Mouse (Mus musculus) retina, embryonic 14.5 days (tissue): ENCODE measurements around the gene Otub2.

Experiments used
- DNase-seq: peaks from one replicate; pipeline ENCODE4 v3.0.0-alpha.2; 2015; ENCODE audit warnings: low spot score

Gene Otub2

DNA sequence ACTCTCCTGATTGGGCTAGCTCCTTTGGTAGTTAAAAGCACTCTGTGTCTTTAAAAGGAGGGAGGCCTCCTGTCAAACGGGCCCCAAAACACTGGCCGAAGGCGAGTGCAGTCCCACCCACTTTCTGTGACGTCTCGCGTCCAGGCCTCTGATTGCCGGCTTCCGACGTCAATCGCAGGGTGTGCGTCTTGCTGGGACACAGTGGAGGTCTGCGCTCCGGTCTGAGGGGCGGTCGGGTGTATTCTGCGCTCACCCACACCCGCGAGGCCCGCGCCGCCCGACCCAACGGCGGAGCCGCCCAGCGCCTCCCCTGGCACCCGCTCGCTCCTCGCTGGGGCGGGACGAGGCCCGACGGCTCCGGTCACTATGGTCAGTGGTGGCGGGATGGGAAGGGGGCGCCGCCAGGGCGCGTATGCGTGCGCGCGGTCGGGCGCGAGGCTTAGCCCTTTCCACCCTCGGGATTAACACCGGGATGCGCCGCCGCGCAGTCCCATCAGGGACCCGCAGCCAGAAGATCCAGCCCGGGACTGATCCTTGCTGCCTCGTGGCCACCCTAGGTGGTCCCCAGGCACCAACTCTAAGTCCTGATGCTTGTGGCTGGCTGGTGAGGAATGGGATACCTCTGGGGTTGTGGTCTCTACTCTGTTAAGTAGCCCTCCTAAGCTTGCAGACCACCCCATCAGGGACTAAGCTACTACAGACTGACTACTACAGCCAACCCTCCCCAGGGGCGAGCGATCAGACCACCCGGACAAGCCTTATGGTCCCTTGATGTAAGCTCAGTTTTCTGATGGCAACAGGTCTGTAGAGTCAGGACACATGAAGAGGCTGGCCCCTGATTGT lies at the start of gene Otub2:
TSS of gene Otub2 (plus strand) at position 178 of the 843 bp plus-strand sequence.
- DNase-seq = peak; percentile 96

DNA sequence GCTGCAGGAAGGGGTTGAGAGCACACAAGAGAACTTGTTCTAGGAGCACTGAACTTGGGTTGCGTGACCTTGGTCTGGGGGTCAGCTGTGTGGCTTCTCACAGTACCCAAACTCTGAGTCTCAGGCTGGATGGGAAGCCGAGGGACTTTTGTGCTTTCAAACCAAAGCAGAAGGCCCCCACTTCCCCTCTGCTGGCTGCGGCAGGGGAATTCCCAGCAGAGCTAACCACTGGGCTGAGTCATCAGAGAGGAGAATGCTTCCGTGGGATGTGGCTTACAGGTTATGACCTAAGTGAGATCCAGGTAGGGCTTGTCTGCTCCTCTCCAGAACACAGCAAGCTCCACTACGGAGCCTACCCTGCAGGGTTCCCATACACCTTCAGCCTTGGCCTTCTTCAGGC lies 47.3 kb upstream of the Otub2 start:
- no peak for DNase-seq

DNA sequence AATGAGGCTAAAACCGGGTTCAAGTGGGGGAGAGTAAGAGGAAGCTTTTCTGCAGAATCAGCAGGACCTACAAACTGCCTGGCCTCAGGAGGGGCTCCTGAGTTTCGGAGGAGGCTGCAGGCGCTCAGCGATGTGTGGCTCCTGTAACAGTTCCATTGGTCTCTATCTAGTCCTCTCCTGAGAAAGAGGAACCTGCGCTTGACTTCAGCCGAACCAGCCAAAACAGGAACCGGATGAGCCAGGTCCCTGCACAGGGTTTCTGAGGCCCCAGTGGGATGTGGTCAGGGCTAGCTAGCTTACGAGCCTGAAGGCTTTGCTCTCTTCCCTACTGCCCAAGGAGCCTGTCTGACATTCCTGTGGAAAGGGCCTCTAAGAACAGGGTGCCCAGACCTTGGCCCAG lies 45.0 kb upstream of the Otub2 start:
- DNase-seq = no peak

DNA sequence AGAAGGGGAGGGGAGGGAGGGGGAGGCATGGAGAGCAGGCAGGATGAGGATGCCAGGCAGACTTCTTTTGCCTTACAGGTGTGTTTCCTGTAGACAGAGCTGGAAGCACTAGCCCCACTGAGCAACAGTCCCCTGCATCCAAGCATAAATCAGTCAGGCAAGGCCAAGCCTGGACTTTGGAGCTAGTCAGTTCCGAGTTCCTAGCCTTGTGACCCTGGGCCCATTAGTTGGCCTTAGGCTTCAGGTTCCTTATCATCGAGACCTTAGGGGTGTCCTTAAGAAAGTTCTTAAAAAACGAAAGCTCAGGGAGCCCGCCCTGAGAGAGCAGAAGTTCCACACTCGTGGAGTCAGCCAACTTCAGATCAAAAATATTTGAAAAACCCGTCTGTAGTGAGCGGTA lies 43.5 kb upstream of the Otub2 start:
- no peak for DNase-seq

DNA sequence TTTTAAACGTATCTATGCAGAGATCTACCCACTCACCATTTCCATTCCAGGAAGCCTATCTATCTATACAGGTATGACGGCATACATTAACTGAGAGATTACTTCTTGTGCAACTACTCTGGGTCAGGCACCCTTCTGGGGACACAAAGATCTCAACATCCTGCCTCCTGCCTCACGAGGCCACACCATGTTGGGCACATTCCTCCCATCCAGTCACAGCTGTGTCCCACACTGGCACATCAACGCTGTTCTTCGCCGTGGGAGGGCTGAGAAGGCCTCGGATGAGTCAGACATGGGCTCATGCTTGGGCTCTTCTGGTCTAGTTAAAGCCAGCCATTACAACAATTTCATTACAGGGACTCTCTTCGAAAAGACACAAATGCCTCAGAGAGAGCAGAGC lies 41.5 kb upstream of the Otub2 start:
- DNase-seq = no peak

DNA sequence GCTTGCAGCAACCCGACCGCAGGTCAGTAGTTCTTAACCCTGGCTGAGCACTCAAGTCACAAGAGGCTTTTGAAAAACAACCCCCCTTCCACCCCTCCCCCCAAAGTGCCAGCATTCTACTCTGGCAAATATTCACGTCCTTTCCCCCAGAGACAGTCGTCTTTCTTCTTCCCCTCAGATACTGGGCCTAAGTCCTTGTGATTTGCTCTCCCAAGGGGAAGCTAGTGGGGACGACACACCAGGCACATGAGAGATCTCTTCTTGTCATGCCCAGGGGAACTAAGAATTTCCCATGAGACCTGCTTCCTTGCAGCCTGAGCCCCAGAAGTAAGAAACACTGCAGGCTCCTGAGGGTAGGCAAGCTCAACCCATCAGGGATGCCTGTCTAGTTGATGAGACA lies 41.1 kb upstream of the Otub2 start:
- DNase-seq = no peak

DNA sequence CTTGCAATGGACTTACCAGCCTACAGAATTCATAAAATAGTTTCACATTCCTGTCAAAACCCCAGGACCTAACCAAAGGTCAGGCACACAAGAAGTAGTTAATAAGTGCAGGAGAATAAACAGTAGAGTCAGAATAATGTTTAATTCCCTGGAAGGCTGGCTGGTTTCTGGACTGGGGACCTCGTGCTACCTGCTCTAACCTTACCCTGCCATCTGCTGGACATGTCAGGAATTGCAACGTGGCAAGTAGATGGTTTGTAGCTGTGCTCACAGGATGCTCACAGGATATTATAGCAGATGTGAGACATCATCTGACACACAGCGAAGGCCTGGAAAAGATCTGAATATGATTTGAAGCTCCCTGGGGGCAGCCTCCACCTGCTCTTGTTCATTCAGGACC lies 40.0 kb upstream of the Otub2 start:
- peak; percentile 88 for DNase-seq

DNA sequence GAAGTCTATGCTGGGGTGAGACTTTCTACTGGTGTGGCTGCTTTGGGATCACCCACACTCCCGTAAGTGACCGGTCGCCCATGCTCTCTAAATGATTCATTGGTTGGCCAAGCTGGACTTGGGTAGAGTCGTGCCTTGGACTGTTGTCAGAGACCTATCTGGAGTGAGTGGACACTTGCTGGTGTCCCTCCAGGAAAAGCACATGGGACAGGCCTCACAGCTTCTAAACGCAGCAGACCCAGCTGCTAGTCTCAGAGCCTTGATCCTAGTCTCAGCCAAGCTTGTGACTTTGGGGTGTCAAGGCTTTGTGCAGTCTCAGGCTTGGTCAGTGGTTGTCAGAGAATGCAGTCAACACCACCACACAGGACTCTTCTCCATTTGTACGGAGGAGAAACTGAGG lies 35.7 kb upstream of the Otub2 start:
- no peak for DNase-seq

DNA sequence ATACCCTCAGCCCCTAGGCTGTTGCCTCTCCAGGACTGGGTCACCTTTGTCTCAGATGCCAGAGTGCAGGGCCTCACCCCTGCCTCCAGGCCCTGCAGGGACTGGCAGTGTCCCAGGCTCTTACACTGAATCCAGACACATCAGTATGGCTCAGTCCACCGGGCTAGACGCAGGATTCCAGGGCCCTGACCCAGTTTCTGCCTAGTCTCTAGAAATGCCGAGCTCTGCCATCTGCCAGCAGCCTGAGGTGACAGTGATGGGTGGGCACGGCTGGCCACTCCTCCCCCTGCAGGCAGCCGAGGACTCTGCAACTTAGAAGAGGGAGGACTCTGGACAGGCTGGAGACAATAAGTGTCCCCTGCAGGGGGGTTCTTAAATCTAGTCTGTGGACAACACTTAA lies 34.9 kb upstream of the Otub2 start:
- peak; percentile 85 for DNase-seq

DNA sequence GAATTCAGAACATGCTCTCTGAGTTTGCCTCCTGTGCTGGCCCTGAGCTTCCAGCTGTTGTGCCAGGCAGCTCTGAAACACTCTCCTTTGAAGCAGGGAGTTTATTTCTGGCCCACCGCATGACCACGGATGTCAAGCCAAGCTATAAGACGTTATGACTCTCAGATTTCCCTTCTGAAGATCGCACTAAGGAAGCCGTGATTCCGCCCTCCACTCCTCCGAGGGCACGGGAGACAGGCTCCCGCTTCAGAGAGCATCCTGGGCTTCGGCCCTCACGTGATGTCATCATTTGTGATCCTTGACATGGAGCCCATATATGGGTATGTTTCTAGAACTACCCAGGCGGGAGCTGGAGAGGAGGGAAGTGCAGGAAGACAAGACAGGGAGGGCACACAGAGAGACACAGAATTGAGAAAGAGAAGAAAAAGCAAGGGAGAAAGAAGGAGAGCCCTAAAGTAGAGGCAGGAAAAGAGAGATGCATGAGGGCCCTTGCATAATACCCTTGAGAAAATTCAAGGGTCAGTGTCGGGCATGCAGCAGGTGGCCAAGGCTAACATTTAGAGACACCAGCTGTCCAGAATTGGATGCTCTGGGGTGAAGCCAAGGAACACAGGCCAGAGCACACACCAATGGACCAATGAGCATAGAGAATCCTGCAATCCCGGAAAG lies 32.6 kb upstream of the Otub2 start, which contains the start of gene Asb2:
TSS of gene Asb2 (minus strand) at position 256 of the 669 bp plus-strand sequence.
- no peak for DNase-seq

DNA sequence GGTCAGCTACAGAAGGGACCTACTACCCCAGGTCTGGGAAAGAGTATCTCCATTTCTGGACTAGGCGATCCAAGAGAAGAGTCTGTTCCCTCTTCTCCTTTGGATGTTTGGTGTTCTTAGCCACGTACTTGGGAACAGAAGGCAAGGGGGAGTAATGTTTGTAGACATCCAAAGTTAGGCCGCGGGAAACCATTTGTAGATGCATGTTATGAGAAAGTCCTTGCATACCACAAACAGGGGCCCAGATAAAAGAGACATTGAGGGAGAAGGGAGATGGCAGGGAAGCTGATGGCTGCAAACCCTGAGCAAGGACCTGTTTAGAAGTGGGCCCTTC lies 32.1 kb upstream of the Otub2 start:
- DNase-seq = no peak

DNA sequence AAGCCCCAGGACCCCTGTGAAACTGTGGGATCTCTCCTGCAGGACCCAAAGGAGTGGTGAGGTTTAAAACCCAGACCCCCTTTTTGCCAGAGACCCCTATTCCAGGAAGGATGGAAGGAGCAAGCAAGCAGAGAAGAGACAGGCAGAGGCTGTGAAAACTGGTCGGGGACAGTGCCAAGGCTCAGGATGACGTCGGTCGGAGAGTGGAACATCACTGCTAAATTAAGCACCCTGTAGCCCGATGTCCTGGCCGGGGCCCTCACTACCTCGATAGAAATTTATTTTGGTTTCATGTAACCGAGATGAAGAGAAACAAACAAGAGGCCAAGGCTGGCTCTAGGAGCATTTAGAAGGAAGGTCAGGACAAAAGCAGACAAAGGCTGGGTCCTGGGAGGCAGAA lies 30.3 kb upstream of the Otub2 start:
- no peak for DNase-seq

DNA sequence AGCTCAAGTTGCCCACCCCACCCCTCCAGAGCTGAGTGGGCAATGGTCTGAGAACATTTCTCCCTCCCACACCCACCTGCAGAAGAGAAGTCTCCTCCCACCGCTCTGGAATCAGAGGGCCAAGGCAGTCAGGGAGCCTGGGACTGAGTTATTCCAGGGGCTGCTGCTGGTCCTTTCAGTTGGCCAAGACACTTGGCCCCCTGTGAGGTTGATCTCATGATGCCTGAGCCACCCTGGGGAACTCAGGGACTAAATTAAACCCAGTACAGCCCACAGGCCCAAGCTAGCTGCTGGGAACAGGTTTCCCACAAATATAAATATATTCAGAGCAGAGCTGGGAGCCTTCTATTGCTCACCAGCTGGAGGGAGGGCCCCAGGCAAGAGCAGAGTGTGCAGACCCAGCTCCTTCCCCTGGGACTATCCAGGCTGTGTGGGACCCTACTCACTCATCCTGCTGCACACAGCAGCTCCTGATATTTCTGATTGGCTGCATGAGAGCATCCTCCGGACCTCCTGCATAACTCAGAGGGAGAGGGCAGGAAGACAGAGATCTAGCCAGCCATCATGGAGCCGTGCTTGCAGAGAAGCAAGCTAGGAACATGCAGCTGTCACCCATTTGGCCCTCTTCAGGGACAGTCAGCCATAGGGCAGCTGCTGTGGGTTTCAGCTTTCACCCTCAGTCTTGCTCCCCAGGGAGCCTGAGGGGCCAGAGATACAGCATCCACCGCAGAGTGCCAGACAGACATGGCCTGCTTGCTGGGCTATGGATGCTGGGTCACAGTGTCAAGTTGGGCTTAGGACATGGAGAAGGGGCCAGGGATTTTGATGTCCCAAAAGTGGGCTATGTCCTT lies 29.3 kb upstream of the Otub2 start:
- no peak for DNase-seq

DNA sequence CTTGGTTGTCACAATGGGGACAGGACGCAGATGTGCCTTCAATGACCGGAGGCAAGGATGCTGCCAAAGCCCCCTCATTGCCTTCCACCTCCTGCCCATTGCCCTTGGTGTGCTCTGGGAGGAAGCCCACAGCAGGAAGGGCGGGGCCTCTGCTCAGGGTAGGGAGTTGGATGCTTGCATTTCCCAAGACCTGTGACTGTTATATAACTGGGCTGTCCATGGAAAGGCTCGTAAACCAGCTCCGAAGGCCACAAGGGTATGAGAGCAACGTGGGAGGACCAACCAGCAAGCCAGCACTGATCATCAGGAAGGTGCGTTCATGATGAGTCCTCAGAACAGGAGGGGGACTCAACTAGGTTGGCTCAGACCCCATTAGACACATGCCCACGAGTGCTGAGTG lies 27.7 kb upstream of the Otub2 start:
- no peak for DNase-seq

DNA sequence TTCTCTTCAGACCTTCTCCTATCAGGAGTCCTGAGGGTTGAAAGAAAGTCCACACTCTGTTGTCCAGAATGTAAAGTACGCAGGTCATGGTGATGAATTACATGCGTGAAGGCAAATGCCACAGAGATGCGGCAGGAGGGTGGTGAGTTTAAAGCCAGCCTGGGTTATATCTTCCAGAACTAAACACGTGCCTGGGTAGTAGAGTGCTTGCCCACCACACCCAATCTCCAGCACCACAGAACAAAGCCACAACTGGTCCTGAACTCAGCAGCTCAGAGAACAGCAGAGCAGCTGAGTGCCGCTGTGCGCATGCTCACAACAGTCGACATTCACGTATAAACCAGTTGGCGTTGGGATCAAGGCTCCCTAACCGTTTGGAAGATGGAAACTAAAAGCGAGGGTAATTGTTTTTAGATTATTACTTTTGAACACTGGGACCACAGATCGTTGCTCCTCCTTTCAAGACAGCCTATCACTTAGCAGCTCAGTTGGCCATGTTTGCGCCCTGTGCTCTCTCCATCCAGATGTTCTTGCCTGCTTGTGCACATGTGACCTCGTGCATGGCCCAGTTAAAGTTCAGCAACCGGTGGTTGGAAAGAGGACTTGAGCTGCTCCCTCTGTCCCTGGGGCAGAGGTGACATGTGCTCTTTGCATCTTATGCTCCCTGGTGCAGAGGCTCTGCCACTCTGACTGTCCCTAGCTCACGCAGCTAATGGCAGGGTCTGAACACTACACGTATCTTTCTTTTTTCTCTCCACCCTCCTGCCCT lies 26.8 kb upstream of the Otub2 start:
- no peak for DNase-seq

DNA sequence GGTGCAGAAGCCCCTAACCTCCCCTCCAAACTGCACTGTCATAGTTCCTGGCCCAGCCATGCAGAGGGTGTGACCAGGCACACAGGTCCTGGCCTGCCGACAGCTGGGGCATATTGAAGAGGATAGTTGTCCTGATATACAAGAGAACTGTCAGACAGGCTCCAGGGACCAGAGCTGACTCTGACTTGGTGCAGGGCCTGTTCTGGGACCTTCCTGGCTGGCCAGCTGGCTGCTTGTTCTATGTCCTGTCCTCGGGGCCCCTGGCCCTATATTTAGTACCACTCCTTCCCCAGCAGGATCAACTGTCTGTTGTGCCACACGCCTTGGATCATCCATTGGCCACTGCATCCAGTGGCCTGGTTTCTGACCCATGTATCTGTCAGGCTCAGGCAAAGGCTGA lies 26.1 kb upstream of the Otub2 start:
- DNase-seq = no peak

DNA sequence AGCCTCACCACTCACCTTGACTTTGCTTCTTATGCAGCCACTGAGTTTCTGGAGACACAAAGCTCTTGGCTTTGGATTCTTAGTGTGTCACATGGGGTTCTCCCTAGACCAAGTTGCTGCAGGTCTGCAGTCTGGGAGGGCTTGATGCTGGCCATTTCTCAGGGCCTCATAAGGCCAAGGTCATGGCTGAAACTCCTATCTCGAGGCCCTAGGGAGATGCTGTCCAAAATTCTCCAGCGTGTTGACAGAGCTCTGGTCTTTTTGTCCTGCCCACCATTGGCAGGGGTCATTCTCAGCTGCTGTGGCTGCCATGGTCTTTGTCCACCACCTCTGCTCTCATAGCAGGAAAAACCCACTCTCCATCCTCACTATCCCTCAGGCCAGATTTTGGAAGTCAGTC lies 21.3 kb upstream of the Otub2 start:
- DNase-seq = no peak

DNA sequence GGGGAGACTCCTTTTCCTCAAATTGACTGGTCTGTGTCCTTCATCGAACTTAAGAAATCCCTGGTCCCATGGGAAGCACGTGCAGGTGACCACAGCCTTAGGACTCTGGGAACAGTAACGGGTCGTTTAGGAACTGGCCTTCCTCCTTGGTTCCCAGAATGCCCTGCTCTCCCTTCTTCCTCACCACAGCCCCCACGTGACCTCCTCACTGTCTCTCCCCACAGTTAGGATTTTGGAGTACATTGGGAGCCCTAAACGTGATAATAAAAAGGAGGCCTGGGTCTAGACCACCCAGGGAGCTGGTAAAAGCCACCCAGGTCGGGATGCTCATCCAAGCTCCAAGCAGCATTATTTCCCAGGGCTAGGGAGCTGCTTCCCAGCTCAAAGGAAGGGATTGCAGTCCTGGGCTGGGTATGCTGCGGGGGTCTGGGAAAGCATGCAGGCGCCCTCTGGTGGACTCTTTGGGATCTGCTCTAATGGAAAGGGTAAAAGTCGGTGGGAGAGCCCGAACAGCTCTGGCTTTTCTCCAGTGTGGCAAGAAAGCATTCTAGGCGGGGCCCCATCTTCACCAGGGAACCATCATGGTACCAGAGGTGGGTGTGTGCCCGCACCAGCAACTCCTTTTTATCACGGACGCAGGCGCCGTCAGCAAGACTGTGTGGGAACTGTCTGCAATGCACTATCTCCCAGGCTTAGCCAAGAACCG lies 20.7 kb upstream of the Otub2 start:
- DNase-seq = peak; percentile 94

DNA sequence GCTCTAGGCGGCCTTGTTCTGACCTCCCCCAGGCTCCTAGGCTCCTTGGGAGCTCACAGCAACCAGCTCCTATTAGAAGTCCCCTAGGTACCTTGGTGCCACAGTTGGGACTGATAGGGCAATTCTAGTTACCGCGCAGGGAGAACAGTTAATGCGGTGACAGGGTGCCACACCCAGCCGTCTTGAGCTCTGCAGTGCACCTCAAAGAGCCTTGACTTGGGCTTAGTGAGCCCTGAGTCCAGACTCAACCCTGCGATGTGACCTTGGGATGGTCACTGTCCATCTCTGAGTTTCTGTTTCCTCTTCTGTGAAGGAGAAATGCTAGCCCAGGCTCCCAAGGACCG lies 20.2 kb upstream of the Otub2 start:
- DNase-seq = no peak

DNA sequence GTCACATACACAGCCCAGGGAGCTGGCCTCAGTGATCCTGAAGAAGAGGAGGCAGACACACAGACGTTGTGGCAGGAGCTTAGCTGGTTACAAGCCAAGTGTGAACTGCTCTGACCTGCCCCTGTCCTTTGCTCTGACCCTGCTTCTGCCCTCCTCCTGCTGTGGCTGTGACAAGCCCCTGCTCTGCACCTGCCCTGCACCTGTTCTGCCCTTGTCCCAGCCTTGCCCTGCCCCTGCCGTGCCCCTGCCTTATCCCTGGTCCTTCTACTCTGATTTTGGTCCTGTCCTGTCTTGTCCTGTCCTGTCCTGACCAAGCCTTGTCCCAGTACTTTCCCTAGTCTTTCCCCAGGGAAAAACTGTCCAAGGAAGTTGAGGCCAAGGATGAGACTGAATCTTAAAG lies 19.7 kb upstream of the Otub2 start:
- no peak for DNase-seq

DNA sequence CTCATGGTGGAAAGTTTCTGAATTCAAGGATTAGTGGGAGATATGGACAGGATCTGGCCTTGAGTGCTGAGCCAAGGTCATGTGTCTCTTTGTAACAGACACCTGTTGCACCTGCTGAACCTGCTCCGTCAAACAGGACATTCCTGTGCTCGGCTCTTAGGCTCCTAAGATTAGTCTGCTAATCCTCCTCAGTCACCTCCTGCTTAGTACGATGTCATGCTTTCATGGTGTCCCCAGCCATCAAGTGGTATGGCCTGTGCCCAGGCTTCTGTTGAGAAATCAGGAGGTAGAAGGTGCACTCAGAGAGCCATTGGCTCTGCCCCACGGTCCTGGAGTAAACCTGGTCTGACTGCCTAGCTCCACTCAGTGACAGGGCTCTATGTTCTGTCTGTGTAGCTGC lies 17.6 kb upstream of the Otub2 start:
- no peak for DNase-seq

DNA sequence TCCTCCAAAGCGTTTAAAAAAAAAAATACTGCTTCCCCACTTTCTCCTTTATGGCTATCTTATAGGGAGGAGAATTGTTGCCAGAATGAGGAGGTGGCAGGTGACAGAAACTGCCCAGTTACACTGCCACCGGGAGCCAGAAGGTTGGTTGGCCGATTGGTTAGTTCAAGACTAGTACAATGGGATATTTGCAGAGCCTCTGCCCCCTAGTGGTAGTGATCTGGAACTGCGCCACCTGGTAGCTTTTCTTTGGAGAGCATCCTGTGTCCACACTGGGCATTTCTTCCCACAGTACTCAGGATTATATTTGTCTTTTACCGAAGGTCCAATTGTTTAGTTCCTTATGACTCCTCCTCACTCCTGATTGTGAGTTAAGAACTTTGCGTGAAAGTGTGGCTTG lies 16.8 kb upstream of the Otub2 start:
- DNase-seq = peak; percentile 79
